Mouse (Mus musculus) kidney, adult 2 months (tissue): ENCODE measurements around the gene Hbq1b.

Experiments
- CTCF ChIP-seq: fragments of 200-500 bp; conservative IDR thresholded peaks from 2 replicates; pipeline ENCODE4 v1.5.1; 2011; ENCODE audit warnings: low read depth, mild to moderate bottlenecking, control low read depth, low read length, moderate library complexity, mixed read lengths; ENCODE audit not compliant: insufficient read depth, insufficient read length
- POLR2A ChIP-seq: fragments of 200-500 bp; IDR thresholded peaks from one replicate; pipeline ENCODE4 v1.6.1; 2011; ENCODE audit warnings: low read depth, low read length, control low read depth

GRCm38 (mm10) chr11:32266776-32267175, 20.0 kb upstream of the Hbq1b start:
- no peak for TF ChIP-seq CTCF
- TF ChIP-seq POLR2A: no peak
